Mouse (Mus musculus) adrenal gland, postnatal 14 days (tissue): ENCODE measurements around the gene Muc2. TPM values are rescaled to one million over a fixed set of nuclear protein-coding genes. Genes with fewer than 3 reads are reported as not detected.

ENCODE experiments used
- DNase-seq: peaks from one replicate; pipeline ENCODE4 v3.0.0; 2021; ENCODE audit warnings: mixed read lengths
- total RNA-seq: library from RNA; stranded (reverse); gene quantifications from 2 replicates; pipeline ENCODE4 v1.2.3, GENCODE M21; 2021

Gene Muc2
- total RNA-seq, 1 experiment from 2014 or later: 0.78 TPM

DNA sequence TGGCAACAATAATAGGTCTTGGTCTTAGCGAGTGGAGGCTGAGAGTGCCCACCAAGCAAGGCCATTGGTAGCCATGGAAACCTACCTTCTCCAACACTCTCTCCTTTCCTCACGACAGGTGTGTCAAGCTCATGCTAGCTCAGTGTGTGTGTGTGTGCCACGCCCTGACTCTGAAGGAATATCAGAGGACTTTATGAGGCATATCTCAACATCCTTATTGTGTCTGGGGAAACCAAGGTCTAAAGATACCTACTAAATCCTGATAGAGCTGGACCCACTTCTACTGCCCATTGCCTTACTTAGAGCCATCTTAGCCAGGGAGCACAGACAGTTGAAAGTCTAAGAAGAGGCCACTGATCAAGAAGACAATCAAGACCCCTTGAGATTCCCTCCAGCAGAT is 80.4 kb downstream of the Muc2 start:
- no peak for DNase-seq

DNA sequence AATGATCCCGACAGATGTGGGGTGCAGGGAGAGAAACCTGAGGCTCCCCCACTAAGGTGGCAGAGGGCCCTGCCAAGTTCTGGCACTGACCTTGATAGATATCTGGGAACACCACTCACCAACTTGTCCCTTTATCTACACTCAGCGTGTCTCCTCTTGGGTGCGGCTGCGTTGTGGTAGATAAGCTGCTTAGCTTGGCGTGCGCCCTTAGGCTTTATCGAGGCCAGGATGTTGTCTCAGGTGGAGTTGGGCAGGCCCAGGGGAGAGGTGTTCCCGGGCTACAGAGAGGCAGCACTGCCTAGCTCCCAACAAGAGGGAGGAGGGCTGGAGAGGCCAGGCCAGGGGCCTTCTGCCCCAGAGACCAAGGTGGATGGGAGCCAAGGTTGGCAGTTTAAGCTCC is 80.8 kb downstream of the Muc2 start:
- DNase-seq: no peak

DNA sequence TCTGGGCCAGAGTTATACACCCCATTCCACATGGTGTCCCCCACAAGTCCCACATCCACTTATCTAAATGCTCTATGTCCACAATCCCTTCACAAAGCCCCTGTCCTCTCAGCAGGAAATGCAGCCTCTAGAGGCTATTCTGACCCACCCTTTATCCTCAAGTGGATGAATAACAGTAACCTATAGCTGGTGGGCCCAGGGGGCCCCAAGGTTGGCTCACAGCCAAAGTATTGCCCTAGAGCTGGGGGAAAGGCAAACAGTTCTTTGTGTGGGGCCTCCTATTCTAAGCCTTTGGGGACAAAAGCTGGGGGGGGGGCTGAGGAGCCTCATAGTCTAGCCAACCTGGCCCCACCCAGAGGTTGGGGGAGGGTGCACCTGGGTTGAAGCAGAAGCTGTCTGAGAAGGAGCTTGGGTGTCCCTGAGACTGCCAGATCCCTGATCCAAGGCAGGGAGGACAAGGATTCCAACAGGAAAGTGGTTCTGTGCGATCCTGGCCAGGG is 82.0 kb downstream of the Muc2 start:
- no peak for DNase-seq

DNA sequence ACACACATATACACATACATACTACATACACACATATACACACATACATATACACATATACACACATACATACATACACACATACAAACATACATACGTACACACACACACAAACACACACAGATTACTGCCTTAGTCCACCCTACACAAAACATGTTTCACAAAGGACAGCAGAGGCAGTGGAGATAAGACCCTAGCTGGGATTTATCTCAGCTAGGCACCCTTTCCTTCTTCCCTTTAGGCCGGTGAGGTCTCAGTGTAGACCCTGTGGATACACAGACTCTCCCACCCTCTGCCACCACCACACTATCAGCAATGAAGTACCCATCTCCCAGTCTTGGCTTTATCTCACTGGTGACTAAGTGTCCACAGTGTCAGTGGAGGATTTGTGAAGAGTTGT is 84.7 kb downstream of the Muc2 start:
- no peak for DNase-seq

DNA sequence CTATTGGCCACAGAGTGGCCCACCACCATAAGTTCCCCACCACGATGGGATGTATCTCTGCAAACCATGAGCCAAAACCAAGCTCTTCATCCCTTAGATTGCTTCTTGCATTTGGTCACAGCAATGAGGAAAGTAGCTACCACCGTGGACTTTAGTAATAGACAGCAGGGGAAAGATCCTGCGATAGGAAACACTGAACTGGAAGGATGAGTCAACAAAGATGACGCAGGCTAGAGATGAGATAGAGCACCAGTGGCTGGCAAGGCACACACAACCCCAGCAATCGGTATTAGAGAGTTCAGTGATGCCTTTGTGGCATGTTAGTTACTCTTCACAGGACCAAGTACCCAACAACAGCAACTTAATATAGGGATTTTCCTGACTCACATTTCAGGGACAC is 86.1 kb downstream of the Muc2 start:
- DNase-seq: no peak

DNA sequence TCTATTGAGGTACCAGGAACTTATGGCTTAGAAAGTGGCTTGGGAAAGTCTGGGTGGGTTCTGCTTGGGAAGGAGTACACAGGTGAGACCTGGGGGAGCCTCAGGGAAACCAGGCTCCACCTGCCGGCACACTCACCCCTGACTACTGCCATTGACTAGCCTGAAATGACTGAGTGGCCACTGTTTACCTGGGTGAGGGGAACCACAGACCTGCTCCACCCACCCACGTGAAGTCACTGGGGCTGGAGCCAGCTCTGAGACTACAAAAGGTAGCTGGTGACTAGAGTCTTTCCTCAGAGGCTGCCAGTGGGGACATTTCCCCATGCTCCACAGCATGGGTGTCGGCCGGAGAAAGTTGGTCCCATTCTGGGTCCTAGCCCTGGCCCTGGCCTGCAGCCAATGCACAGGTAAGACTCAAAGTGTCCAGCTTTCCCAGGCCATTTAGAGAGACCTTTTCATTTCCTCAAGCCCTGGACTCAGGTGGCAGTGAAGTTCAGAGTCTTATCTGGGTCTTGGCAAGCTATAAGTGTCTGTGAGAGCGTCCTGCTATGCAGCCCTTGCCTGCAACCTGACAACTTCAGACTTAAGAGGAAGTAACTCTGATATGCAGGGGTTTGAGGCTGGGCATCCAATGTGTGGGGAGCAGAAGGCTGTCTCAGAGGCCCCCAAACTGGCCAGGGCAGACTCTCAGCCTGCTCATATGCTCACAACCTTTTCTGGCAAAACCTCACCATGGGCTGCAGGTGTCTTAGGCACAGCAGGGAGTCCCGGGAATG is 98.7 kb downstream of the Muc2 start, which contains the start of gene Muc5ac:
TSS of gene Muc5ac (plus strand) at position 296 of the 776 bp plus-strand sequence.
- no peak for DNase-seq

DNA sequence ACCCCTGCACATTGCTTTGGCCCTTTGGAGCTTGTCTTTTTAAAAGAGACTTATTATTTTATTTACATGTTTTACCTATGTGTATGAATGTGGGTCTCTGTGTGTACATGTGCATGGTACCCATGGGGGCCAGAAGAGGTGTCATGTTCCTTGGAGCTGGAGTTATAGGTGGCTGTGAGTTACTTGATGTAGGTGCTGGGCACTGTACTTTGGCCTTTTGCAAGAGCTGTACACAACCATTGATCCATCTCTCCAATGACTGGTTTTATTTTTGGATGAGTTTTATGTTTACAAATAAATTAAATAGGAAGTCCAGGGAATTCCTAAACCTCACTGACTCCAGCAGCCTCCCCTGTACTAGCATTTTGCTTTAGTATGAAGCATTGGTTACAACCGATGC is 104.1 kb downstream of the Muc2 start:
- no peak for DNase-seq

DNA sequence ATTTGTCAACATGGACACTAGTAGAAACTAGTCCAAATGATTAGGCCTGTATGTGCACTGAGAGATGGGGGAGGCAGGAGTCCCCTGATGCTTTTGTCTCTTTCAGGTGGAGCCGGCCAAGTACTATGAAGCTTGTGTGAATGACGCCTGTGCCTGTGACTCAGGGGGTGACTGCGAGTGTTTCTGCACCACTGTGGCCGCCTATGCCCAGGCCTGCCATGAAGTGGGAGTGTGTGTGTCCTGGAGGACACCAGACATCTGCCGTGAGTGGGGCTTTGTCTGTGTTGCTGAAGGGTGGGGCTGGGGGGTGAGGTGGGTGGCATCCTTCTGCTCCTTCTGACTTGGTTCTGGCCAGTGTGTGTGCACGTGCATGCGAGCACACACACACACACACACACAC is 113.1 kb downstream of the Muc2 start:
- no peak for DNase-seq

Other genes with a start within 250 kb of the Muc2 start
- gene Pidd1, start 246.3 kb upstream of the Muc2 start, total RNA-seq: 3.5 and 5.9 TPM in 2 replicates
- 908 and 1,128 TPM in 2 replicates for gene Rplp2, start 243.0 kb upstream of the Muc2 start, total RNA-seq
- gene Pnpla2, start 235.1 kb upstream of the Muc2 start, total RNA-seq: 1,289 and 1,648 TPM in 2 replicates
- gene Cracr2b, start 229.2 kb upstream of the Muc2 start, total RNA-seq: 14.2 and 23.2 TPM in 2 replicates
- 199 and 204 TPM in 2 replicates for gene Cd151, start 222.9 kb upstream of the Muc2 start, total RNA-seq
- gene Polr2l, start 215.2 kb upstream of the Muc2 start, total RNA-seq: 74.5 TPM in 2 replicates
- gene Tspan4, start 215.1 kb upstream of the Muc2 start, total RNA-seq: 49.4 and 58.4 TPM in 2 replicates
- 46.5 and 49.7 TPM in 2 replicates for gene Chid1, start 150.5 kb upstream of the Muc2 start, total RNA-seq
- gene Ap2a2, start 128.2 kb upstream of the Muc2 start, total RNA-seq: 61.0 and 64.0 TPM in 2 replicates
- not detected in 2 replicates for gene Muc6, start 35.0 kb upstream of the Muc2 start, total RNA-seq
- gene Muc5ac, start 98.6 kb downstream of the Muc2 start, total RNA-seq: not detected in 2 replicates
- gene Muc5b, start 148.7 kb downstream of the Muc2 start, total RNA-seq: not detected in 2 replicates
- gene Tollip, start 228.2 kb downstream of the Muc2 start, total RNA-seq: 47.8 and 52.5 TPM in 2 replicates